Mouse (Mus musculus) heart, embryonic 14.5 days (tissue): ENCODE measurements around the gene Wars. TPM values are rescaled to one million over a fixed set of nuclear protein-coding genes. Genes with fewer than 3 reads are reported as not detected.

Experiments
- ATAC-seq: fragments of 200-750 bp; cut with Nextera tagmentation; 2 replicates; pipeline ENCODE4 v1.8.0; 2017; ENCODE audit warnings: low read depth, moderate TSS enrichment; ENCODE audit not compliant: insufficient number of reproducible peaks, insufficient read depth, low FRiP score
- H3K27ac ChIP-seq, 2 experiments: fragments of 200-500 bp in 1 of 2; fragments of 300-500 bp in 1 of 2; sonication (generic) in 1 of 2; replicated peaks in 1 of 2; 2 replicates each; pipeline ENCODE4 v1.5.1; 2012 to 2014; ENCODE audit warnings: low read depth in 2 of 2, low read length in 2 of 2, control low read depth in 1 of 2, mild to moderate bottlenecking in 1 of 2, mixed read lengths in 1 of 2; ENCODE audit not compliant: control insufficient read depth in 1 of 2, insufficient read depth in 1 of 2
- H3K27me3 ChIP-seq: fragments of 300-500 bp; sonication (generic); 2 replicates; pipeline ENCODE4 v1.6.1; 2014; ENCODE audit warnings: mild to moderate bottlenecking, low read length, control low read depth; ENCODE audit not compliant: control insufficient read depth, insufficient read depth
- H3K36me3 ChIP-seq: fragments of 300-500 bp; sonication (generic); 2 replicates; pipeline ENCODE4 v1.6.1; 2014; ENCODE audit warnings: mild to moderate bottlenecking, control low read depth, low read length, mixed read lengths; ENCODE audit not compliant: control insufficient read depth, insufficient read depth
- H3K4me1 ChIP-seq, 2 experiments: fragments of 200-500 bp in 1 of 2; fragments of 300-500 bp in 1 of 2; sonication (generic) in 1 of 2; 2 replicates each; pipeline ENCODE4 v1.6.1; 2012 to 2014; ENCODE audit warnings: low read length in 2 of 2, control low read depth in 1 of 2, mixed read lengths in 1 of 2; ENCODE audit not compliant: control insufficient read depth in 2 of 2, insufficient read depth in 2 of 2
- H3K4me2 ChIP-seq: fragments of 300-500 bp; sonication (generic); 2 replicates; pipeline ENCODE4 v1.6.1; 2014; ENCODE audit warnings: mild to moderate bottlenecking, low read length
- H3K4me3 ChIP-seq, 2 experiments: fragments of 200-500 bp in 1 of 2; fragments of 300-500 bp in 1 of 2; sonication (generic) in 1 of 2; 2 replicates each; pipeline ENCODE4 v1.5.1; 2012 to 2014; ENCODE audit warnings: low read length in 2 of 2, mild to moderate bottlenecking in 2 of 2, control low read depth in 1 of 2, low read depth in 1 of 2, moderate library complexity in 1 of 2; ENCODE audit not compliant: control insufficient read depth in 1 of 2, insufficient read depth in 1 of 2
- H3K9ac ChIP-seq: fragments of 300-500 bp; sonication (generic); 2 replicates; pipeline ENCODE4 v1.6.1; 2014; ENCODE audit warnings: mild to moderate bottlenecking, low read length
- H3K9me3 ChIP-seq: fragments of 300-500 bp; sonication (generic); 2 replicates; pipeline ENCODE4 v1.6.1; 2016; ENCODE audit warnings: low read length, control low read depth; ENCODE audit not compliant: control insufficient read depth
- WGBS: fragments of 180-500 bp; shearing (Covaris S2); extraction: QIAGEN DNeasy Blood & Tissue Kit; methylation state at CpG from one replicate; pipeline ENCODE4 v1.1.7; 2014; 5-methylcytosine and 5-hydroxymethylcytosine counted together
- polyA plus RNA-seq: library from polyadenylated mRNA; unstranded; fragments of >200 nt; fragmentation: Nextera tagmentation; extraction: Ambion mirVana; gene quantifications from 2 replicates; pipeline ENCODE4 v1.2.1, GENCODE M21; 2014

The Wars gene
- polyA plus RNA-seq, 1 experiment from 2014 or later: 57.0 TPM

DNA sequence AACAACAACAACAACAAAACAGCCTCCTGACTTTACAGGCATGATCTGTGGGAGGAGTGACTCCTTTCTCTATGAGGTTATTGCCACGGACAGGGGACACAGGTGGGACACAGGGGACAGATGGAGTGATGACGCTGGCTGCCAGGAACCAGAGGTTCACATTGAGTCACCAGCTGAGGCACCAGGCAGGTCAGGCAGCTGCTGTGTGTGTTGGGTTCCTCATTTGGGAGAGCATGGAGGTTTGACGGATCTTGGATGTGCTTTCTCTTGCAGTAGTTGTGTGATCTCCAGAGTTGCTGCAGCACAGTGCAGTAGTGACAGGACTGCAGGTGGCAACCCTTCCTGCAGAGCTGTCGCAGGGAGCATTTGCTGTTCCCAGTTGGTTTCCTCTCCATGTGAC is 24.8 kb upstream of the Wars start:
- Histone ChIP-seq H3K27me3 (no peaks in the 10 kb centered on the region), H3K4me3 (no peak overlapping the region), H3K9me3 (no peaks in the 10 kb centered on the region), H3K9ac (no peak overlapping the region), H3K4me1 (no peaks in the 10 kb centered on the region), H3K27ac (no peak overlapping the region), H3K4me2 (no peak overlapping the region), H3K36me3 (no peaks in the 10 kb centered on the region)
- no peak for ATAC-seq
- WGBS: 57% methylated on average over 4 of the region's 4 CpGs

DNA sequence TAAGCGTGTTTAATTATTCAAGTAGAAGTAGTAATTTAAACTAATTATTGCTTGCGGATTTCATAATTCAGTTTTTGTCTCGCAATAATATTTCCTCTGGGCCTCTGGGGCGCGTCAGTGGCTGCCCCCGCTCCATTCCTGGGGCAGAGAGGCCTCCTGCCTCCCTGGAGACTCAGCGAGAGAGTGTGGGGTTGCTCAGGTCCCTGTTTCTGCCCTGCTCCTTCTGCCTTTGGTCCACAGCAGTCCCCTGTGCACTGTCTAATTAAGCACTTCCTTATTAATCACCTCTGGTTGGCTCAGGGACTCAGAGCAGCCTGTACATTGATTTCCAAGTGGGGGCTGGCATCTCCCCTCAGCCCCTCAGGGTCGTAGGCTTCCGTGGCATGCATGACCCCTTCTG is 23.5 kb upstream of the Wars start:
- 80% methylated on average over 9 of the region's 9 CpGs for WGBS
- Histone ChIP-seq H3K4me1 (no peaks in the 10 kb centered on the region), H3K9me3 (no peaks in the 10 kb centered on the region), H3K4me2 (no peak overlapping the region), H3K27ac (no peak overlapping the region), H3K9ac (no peak overlapping the region), H3K27me3 (no peaks in the 10 kb centered on the region), H3K4me3 (no peak overlapping the region), H3K36me3 (no peaks in the 10 kb centered on the region)
- ATAC-seq: no peak

GRCm38 (mm10) chr12:108916447-108917042 is 22.6 kb upstream of the Wars start:
- no peaks in the 10 kb centered on the region for H3K4me1 ChIP-seq
- H3K4me3 ChIP-seq: no peak overlapping the region
- 84% methylated on average over 7 of the region's 7 CpGs for WGBS
- H3K27me3 ChIP-seq: no peaks in the 10 kb centered on the region
- H3K4me2 ChIP-seq: no peak overlapping the region
- no peak for ATAC-seq
- no peaks in the 10 kb centered on the region for H3K36me3 ChIP-seq
- no peak overlapping the region for H3K27ac ChIP-seq
- H3K9me3 ChIP-seq: no peaks in the 10 kb centered on the region
- no peak overlapping the region for H3K9ac ChIP-seq

DNA sequence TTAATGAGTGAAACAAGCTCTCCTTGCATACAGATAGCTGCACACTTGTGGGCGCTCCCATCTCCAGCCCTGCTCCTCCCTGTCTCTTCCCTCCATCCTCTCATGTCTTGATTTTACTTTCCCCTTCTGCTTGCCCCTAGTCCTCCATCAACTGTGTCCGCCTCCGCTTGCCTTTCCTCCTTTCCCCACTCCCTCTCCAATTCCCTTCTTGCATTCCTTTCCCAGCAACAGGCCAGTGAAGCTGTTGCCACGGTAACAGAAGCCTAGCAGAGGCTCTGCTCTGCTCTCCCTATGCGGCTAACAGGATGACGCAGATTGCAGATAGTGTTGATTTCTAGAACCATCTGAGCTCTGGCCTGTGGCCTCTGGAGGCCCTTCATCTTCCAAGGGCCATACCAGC is 21.9 kb upstream of the Wars start:
- Histone ChIP-seq H3K4me1 (no peaks in the 10 kb centered on the region), H3K27ac (no peak overlapping the region), H3K4me3 (no peak overlapping the region), H3K27me3 (no peaks in the 10 kb centered on the region), H3K36me3 (no peaks in the 10 kb centered on the region), H3K9me3 (no peaks in the 10 kb centered on the region), H3K9ac (no peak overlapping the region), H3K4me2 (no peak overlapping the region)
- WGBS: 29% methylated on average over 6 of the region's 6 CpGs
- no peak; the same call in 1 of the 2 replicates for ATAC-seq

DNA sequence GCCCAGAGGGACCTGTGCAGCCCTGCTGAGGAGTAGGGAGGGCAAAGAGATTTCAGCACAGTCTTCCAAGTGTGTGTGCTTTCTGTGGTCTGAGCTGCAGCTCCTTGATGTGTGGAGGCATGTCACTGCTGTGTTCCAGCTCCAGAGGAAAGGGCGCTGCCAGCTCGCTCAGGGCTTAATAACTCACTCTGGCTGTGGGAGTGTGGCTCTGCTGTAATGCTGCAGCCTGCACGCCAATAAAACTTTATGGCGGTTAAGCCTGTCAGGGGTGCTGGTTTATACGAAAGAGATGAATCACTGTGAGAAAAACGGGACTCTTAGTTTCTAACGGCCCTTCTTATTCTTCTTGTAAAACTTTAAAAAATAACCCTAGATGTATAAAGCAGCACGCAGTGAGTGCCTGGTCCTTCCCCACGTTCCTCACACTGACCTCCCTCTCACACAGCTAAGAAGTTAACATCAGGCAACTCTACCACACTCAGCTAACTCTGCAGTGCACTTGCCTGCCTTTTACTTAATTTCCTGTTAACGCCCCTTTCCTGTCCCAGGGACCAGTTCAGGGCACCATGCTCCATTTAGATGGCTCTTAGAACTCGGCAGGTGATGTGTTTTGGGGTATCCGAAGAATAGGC is 20.9 kb upstream of the Wars start:
- Histone ChIP-seq H3K9ac (no peak overlapping the region), H3K4me3 (no peak overlapping the region), H3K27ac (no peak overlapping the region), H3K36me3 (no peaks in the 10 kb centered on the region), H3K4me1 (no peaks in the 10 kb centered on the region), H3K9me3 (no peaks in the 10 kb centered on the region), H3K4me2 (no peak overlapping the region), H3K27me3 (no peaks in the 10 kb centered on the region)
- 79% methylated on average over 12 of the region's 12 CpGs for WGBS
- no peak for ATAC-seq

DNA sequence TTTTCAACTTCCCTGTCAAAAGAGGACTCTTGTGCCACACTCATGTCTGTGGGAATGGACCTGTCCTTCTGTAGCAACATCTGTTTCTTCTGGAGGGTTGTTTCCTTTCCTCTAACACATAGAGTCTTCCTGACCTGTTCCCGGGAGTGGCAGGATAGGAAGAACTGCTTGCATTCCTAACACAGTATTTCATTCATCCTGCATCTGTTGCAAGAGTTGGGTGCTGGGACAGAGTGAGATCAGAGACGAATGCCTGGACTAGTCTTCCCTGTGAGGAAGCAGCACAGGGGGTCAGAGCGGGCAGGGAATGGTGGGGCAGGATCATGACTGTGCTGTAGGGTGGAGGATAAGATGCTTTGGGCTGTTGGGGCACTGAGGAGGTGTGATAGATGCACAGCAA is 20.2 kb upstream of the Wars start:
- H3K4me2 ChIP-seq: no peak overlapping the region
- no peak overlapping the region for H3K9ac ChIP-seq
- 71% methylated on average over 3 of the region's 3 CpGs for WGBS
- no peaks in the 10 kb centered on the region for H3K4me1 ChIP-seq
- H3K4me3 ChIP-seq: no peak overlapping the region
- no peaks in the 10 kb centered on the region for H3K27me3 ChIP-seq
- ATAC-seq: no peak
- no peak overlapping the region for H3K27ac ChIP-seq
- H3K36me3 ChIP-seq: no peaks in the 10 kb centered on the region
- no peaks in the 10 kb centered on the region for H3K9me3 ChIP-seq

DNA sequence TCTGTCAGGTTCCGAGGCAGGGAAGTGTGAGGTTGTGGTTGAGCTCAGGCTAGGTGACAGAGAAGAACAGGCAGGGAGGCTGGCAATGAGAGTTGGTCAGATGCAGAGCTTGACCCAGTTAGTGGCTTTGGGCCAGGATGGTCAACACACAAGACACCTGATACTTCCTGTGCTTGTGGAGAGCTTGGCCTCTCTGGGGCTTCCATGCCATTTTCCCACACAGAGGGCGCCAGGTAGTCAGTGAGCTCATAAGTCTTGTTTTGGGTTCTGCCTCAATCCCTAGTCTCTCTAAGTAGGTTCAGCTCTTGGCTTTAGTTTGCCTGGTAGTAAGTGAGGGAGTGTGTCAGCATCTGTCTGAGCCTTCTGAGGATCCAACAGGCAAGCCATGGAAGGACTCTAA is 18.5 kb upstream of the Wars start:
- ATAC-seq: no peak
- WGBS: 86% methylated on average over 2 of the region's 2 CpGs
- H3K27me3 ChIP-seq: no peaks in the 10 kb centered on the region
- H3K27ac ChIP-seq: no peak overlapping the region
- no peaks in the 10 kb centered on the region for H3K36me3 ChIP-seq
- H3K9me3 ChIP-seq: no peaks in the 10 kb centered on the region
- H3K4me1 ChIP-seq: no peaks in the 10 kb centered on the region
- H3K4me3 ChIP-seq: no peak overlapping the region
- H3K4me2 ChIP-seq: no peak overlapping the region
- H3K9ac ChIP-seq: no peak overlapping the region
